Mouse (Mus musculus) stomach, postnatal 0 days (tissue): Measurements from ENCODE around the gene Gstp2. TPM values are rescaled to one million over a fixed set of nuclear protein-coding genes. Genes with fewer than 3 reads are reported as not detected.
"Not testable (repeated sequence)": the region's sequence is repeated elsewhere in the genome, so short reads cannot be mapped to it uniquely, and the experiment has no call there.

Experiments
- ATAC-seq: fragments of 200-750 bp; cut with Nextera tagmentation; 2 replicates; pipeline ENCODE4 v1.8.0; 2017; ENCODE audit not compliant: low FRiP score, low TSS enrichment
- DNase-seq: peaks from one replicate; pipeline ENCODE4 v3.0.0-alpha.2; 2016; ENCODE audit warnings: low spot score
- H3K27ac ChIP-seq: fragments of 300-500 bp; sonication (generic); replicated peaks from 2 replicates; pipeline ENCODE4 v1.5.1; 2014; ENCODE audit warnings: mild to moderate bottlenecking, control low read depth
- H3K27me3 ChIP-seq: fragments of 300-500 bp; sonication (generic); 2 replicates; pipeline ENCODE4 v1.6.1; 2014; ENCODE audit warnings: low read length; ENCODE audit not compliant: control insufficient read depth, insufficient read depth
- H3K36me3 ChIP-seq: fragments of 300-500 bp; sonication (generic); 2 replicates; pipeline ENCODE4 v1.6.1; 2014; ENCODE audit warnings: low read length, mixed read lengths; ENCODE audit not compliant: control insufficient read depth, insufficient read depth
- H3K4me1 ChIP-seq: fragments of 300-500 bp; sonication (generic); replicated peaks from 2 replicates; pipeline ENCODE4 v1.6.1; 2014; ENCODE audit warnings: antibody characterized with exemption; ENCODE audit not compliant: control insufficient read depth, insufficient read depth
- H3K4me2 ChIP-seq: fragments of 300-500 bp; sonication (generic); replicated peaks from 2 replicates; pipeline ENCODE4 v1.6.1; 2014; ENCODE audit warnings: low read depth, mild to moderate bottlenecking, control low read depth, moderate library complexity
- H3K4me3 ChIP-seq: fragments of 300-500 bp; sonication (generic); 2 replicates; pipeline ENCODE4 v1.5.1; 2014; ENCODE audit warnings: low read depth, low read length, control low read depth
- H3K9ac ChIP-seq: fragments of 300-500 bp; sonication (generic); 2 replicates; pipeline ENCODE4 v1.6.1; 2014; ENCODE audit warnings: mild to moderate bottlenecking, low read length, control low read depth, mixed read lengths
- H3K9me3 ChIP-seq: fragments of 300-500 bp; sonication (generic); 2 replicates; pipeline ENCODE4 v1.6.1; 2016; ENCODE audit warnings: low read length; ENCODE audit not compliant: control insufficient read depth
- CTCF ChIP-seq: IDR thresholded peaks from 2 replicates; pipeline ENCODE4 v1.5.1; 2016; ENCODE audit warnings: antibody characterized with exemption, low read depth, mild to moderate bottlenecking, moderate library complexity
- EP300 ChIP-seq: optimal IDR thresholded peaks from 2 replicates; pipeline ENCODE3; 2016; ENCODE audit warnings: antibody characterized with exemption
- WGBS: fragments of 180-500 bp; shearing (Covaris S2); extraction: QIAGEN DNeasy Blood & Tissue Kit; methylation state at CpG from one replicate; pipeline ENCODE4 v1.1.7; 2014; 5-methylcytosine and 5-hydroxymethylcytosine counted together
- polyA plus RNA-seq: library from polyadenylated mRNA; unstranded; fragments of >200 nt; fragmentation: Nextera tagmentation; extraction: Ambion mirVana; gene quantifications from 2 replicates; pipeline ENCODE4 v1.2.1, GENCODE M21; 2015

Gstp2 gene
- polyA plus RNA-seq, 1 experiment from 2014 or later: 93.1 TPM

DNA sequence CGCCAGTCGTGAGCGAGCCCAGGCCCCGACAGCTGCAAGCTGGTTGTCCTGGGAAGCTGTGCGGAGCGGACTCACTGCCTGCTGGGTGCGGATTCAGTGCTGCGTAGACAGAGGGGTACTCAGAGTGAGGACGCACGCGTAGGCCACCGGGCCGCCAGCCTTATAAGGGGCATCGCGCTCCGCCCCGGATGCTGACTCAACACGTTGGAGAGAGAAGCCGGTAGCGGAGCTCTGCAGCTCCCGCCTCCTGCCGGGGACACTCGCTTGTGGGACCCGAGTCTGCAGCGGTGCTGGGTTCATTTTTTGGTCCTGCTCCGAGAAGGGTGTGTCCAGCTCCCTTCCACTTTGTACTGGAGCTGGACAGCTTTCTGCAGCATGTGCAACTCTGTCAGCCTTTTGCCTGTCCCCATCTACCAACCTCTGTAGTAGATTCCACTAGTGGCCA is 8.0 kb downstream of the Gstp2 start, which contains the start of gene Gstp1:
Gene Gstp1 (minus strand): TSS at position 198 of the 445 bp plus-strand sequence.
- ATAC-seq: peak; percentile 70
- no peaks in the 10 kb centered on the region for H3K36me3 ChIP-seq
- H3K4me3 ChIP-seq: peak within 1 kb of the TSS; percentile 64
- peak within 1 kb of the TSS; percentile 88 for H3K27ac ChIP-seq
- peak; percentile 89 for DNase-seq
- TF ChIP-seq CTCF (peak; percentile 63), EP300 (no peak)
- peak within 1 kb of the TSS; percentile 80 for H3K9ac ChIP-seq
- no peaks in the 10 kb centered on the region for H3K27me3 ChIP-seq
- peak within 1 kb of the TSS; percentile 74 for H3K4me2 ChIP-seq
- H3K9me3 ChIP-seq: no peaks in the 10 kb centered on the region
- H3K4me1 ChIP-seq: no peaks in the 10 kb centered on the region
- WGBS: under 1% methylated on average over 25 of the region's 26 CpGs

- peak overlapping the region; percentile 64 for H3K4me3 ChIP-seq
- not testable (repeated sequence) for H3K9me3 ChIP-seq, H3K4me1 ChIP-seq, H3K36me3 ChIP-seq, DNase-seq, H3K27me3 ChIP-seq
- peak; percentile 13; the same call in 1 of the 2 replicates for ATAC-seq
- H3K9ac ChIP-seq: peak overlapping the region; percentile 80
- H3K27ac ChIP-seq: peak overlapping the region; percentile 88
- peak overlapping the region; percentile 74 for H3K4me2 ChIP-seq
- 19% methylated on average over 7 of the region's 8 CpGs for WGBS
These were observed 8.6 kb downstream of the Gstp2 start for GRCm38 (mm10) chr19:4037154-4037787.

DNA sequence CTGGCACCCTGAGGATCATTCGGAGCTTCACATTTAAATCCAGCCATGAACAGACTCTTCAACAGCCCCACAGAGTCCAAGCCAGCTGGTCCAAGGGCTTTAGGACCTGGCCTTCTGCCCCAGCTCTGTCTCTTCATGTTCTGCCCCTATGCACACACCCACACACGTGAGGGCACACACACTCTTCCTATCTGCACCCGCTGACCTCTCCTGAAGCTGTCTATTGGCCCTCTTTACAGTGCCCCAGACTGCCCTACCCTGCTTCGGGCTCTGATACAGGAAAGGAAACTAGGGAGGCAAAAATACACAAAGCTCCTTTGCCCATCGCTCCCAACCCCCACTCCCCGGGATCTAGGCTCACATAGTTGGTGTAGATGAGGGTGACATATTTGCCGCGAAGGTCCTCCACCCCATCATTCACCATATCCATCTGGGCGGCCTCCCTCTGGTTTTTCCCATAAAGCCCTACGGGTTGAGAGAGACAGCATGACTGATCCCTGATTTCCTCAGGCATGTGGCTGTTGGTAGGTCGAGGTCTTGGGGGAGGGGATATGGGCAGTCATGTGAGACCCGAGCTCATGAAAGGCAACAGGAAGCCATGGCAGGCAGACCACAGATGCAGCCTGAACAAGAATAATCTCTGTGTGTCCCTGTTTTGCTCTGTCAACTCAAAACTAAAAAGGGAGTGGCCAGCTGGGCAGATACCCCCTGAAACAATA is 9.3 kb downstream of the Gstp2 start:
- no peaks in the 10 kb centered on the region for H3K27me3 ChIP-seq
- 0 out of 2 replicates have a peak overlapping the region, but pooled peaks have one; percentile 38 for H3K9ac ChIP-seq
- H3K27ac ChIP-seq: 0 out of 2 replicates have a peak overlapping the region, but pooled peaks have one; percentile 24
- 60% methylated on average over 12 of the region's 12 CpGs for WGBS
- TF ChIP-seq EP300 (no peak), CTCF (no peak)
- H3K9me3 ChIP-seq: no peaks in the 10 kb centered on the region
- H3K4me1 ChIP-seq: no peaks in the 10 kb centered on the region
- peak overlapping the region; percentile 18 for H3K4me2 ChIP-seq
- DNase-seq (peak; percentile 75), ATAC-seq (peak; percentile 82)
- no peak overlapping the region for H3K4me3 ChIP-seq
- no peaks in the 10 kb centered on the region for H3K36me3 ChIP-seq

- DNase-seq (no peak), ATAC-seq (no peak)
- no peak overlapping the region for H3K4me2 ChIP-seq
- H3K4me3 ChIP-seq: no peak overlapping the region
- TF ChIP-seq CTCF: no peak
- TF ChIP-seq EP300: no peak
- no peak overlapping the region for H3K9ac ChIP-seq
- H3K4me1 ChIP-seq: no peaks in the 10 kb centered on the region
- no peaks in the 10 kb centered on the region for H3K27me3 ChIP-seq
- no peaks in the 10 kb centered on the region for H3K9me3 ChIP-seq
- peak overlapping the region; percentile 30; the same call in 1 of the 2 replicates for H3K27ac ChIP-seq
- no peaks in the 10 kb centered on the region for H3K36me3 ChIP-seq
- 48% methylated on average over 5 of the region's 5 CpGs for WGBS
These were observed 12.1 kb downstream of the Gstp2 start for GRCm38 (mm10) chr19:4033742-4034141.

GRCm38 (mm10) chr19:4033298-4033697 is 12.5 kb downstream of the Gstp2 start:
- Histone ChIP-seq H3K9ac (no peak overlapping the region), H3K27me3 (no peaks in the 10 kb centered on the region), H3K4me2 (no peak overlapping the region), H3K27ac (no peak overlapping the region; the same call in 1 of the 2 replicates), H3K4me1 (no peaks in the 10 kb centered on the region), H3K4me3 (no peak overlapping the region), H3K36me3 (no peaks in the 10 kb centered on the region), H3K9me3 (no peaks in the 10 kb centered on the region)
- 44% methylated on average over 3 of the region's 3 CpGs for WGBS
- no peak for ATAC-seq
- peak; percentile 40 for DNase-seq
- TF ChIP-seq CTCF (no peak), EP300 (no peak)

GRCm38 (mm10) chr19:4032668-4033067 is 13.2 kb downstream of the Gstp2 start:
- no peaks in the 10 kb centered on the region for H3K27me3 ChIP-seq
- H3K36me3 ChIP-seq: no peaks in the 10 kb centered on the region
- H3K4me3 ChIP-seq: no peak overlapping the region
- H3K4me1 ChIP-seq: no peaks in the 10 kb centered on the region
- no peaks in the 10 kb centered on the region for H3K9me3 ChIP-seq
- ATAC-seq (no peak), DNase-seq (no peak)
- no peak overlapping the region for H3K9ac ChIP-seq
- TF ChIP-seq CTCF (no peak), EP300 (no peak)
- WGBS: 60% methylated on average over 7 of the region's 7 CpGs
- H3K27ac ChIP-seq: no peak overlapping the region
- H3K4me2 ChIP-seq: no peak overlapping the region
